Mouse (Mus musculus) cortical plate, adult 2 months (tissue): ENCODE results near the gene Opn5. TPM values are rescaled to one million over a fixed set of nuclear protein-coding genes. Genes with fewer than 3 reads are reported as not detected.

ENCODE experiments used
- H3K27ac ChIP-seq: fragments of 200-500 bp; 2 replicates; pipeline ENCODE4 v1.5.1; 2012; ENCODE audit warnings: low read length, control low read depth, inconsistent platforms; ENCODE audit not compliant: insufficient read depth
- H3K4me1 ChIP-seq: fragments of 200-500 bp; 2 replicates; pipeline ENCODE4 v1.6.1; 2011; ENCODE audit warnings: low read length; ENCODE audit not compliant: control insufficient read depth, insufficient read depth
- H3K4me3 ChIP-seq: fragments of 200-500 bp; 2 replicates; pipeline ENCODE4 v1.5.1; 2011; ENCODE audit warnings: mild to moderate bottlenecking, low read length, control low read depth; ENCODE audit not compliant: insufficient read depth
- CTCF ChIP-seq: fragments of 200-500 bp; IDR thresholded peaks from 2 replicates; pipeline ENCODE4 v1.5.1; 2011; ENCODE audit warnings: mild to moderate bottlenecking, control low read depth, low read length; ENCODE audit not compliant: insufficient read depth; ENCODE audit errors: extremely low read depth
- POLR2A ChIP-seq: fragments of 200-500 bp; IDR thresholded peaks from 2 replicates; pipeline ENCODE4 v1.6.1; 2011; ENCODE audit warnings: mild to moderate bottlenecking, low read length, control low read depth; ENCODE audit not compliant: insufficient read depth; ENCODE audit errors: extremely low read depth
- polyA plus RNA-seq: library from polyadenylated mRNA; depleted of rRNA; stranded (reverse); fragments of >200 nt; gene quantifications from 2 replicates; pipeline ENCODE4 v1.2.3, GENCODE M21; 2012; rRNA removed

The Opn5 gene
- polyA plus RNA-seq, 1 experiment: 0.13 TPM

GRCm38 (mm10) chr17:42582281-42583028 is 28.7 kb downstream of the Opn5 start:
- Histone ChIP-seq H3K4me1 (peaks cover 1% of the 10 kb centered on the region; the same call in 1 of the 2 replicates), H3K4me3 (no peak overlapping the region), H3K27ac (no peak overlapping the region)
- no peak for TF ChIP-seq CTCF
- no peak for TF ChIP-seq POLR2A

GRCm38 (mm10) chr17:42580623-42581022 is 30.6 kb downstream of the Opn5 start:
- TF ChIP-seq POLR2A (no peak), CTCF (no peak)
- Histone ChIP-seq H3K27ac (no peak overlapping the region), H3K4me1 (peaks cover 1% of the 10 kb centered on the region; the same call in 1 of the 2 replicates), H3K4me3 (no peak overlapping the region)

GRCm38 (mm10) chr17:42580196-42580595 is 31.0 kb downstream of the Opn5 start:
- Histone ChIP-seq H3K4me1 (peaks cover 1% of the 10 kb centered on the region; the same call in 1 of the 2 replicates), H3K27ac (no peak overlapping the region), H3K4me3 (no peak overlapping the region)
- TF ChIP-seq CTCF (no peak), POLR2A (no peak)

GRCm38 (mm10) chr17:42576671-42577168 is 34.5 kb downstream of the Opn5 start:
- no peak overlapping the region for H3K4me3 ChIP-seq
- TF ChIP-seq CTCF: no peak
- no peak for TF ChIP-seq POLR2A
- H3K27ac ChIP-seq: no peak overlapping the region
- no peaks in the 10 kb centered on the region for H3K4me1 ChIP-seq

- Histone ChIP-seq H3K4me3 (no peak overlapping the region), H3K4me1 (no peaks in the 10 kb centered on the region), H3K27ac (no peak overlapping the region)
- TF ChIP-seq POLR2A: no peak
- TF ChIP-seq CTCF: no peak
Observed at GRCm38 (mm10) chr17:42573786-42574185, 37.4 kb downstream of the Opn5 start.

GRCm38 (mm10) chr17:42549578-42549977 is 61.6 kb downstream of the Opn5 start:
- no peak for TF ChIP-seq CTCF
- TF ChIP-seq POLR2A: no peak
- H3K27ac ChIP-seq: no peak overlapping the region
- no peaks in the 10 kb centered on the region for H3K4me1 ChIP-seq
- H3K4me3 ChIP-seq: no peak overlapping the region

GRCm38 (mm10) chr17:42530147-42530546 is 81.0 kb downstream of the Opn5 start:
- TF ChIP-seq CTCF (no peak), POLR2A (no peak)
- no peak overlapping the region for H3K4me3 ChIP-seq
- H3K4me1 ChIP-seq: no peaks in the 10 kb centered on the region; the same call in 1 of the 2 replicates
- no peak overlapping the region for H3K27ac ChIP-seq

GRCm38 (mm10) chr17:42509356-42510262 is 101.6 kb downstream of the Opn5 start:
- Histone ChIP-seq H3K4me1 (no peaks in the 10 kb centered on the region), H3K27ac (no peak overlapping the region), H3K4me3 (no peak overlapping the region)
- TF ChIP-seq CTCF (no peak), POLR2A (no peak)

Other genes starting within 250 kb of the Opn5 start
- gene Adgrf4, start 80.9 kb upstream of the Opn5 start, polyA plus RNA-seq: 3.6 and 4.4 TPM in 2 replicates
- 1.4 TPM in 2 replicates for gene Adgrf2, start 130.8 kb upstream of the Opn5 start, polyA plus RNA-seq